Mouse (Mus musculus) kidney, adult 2 months (tissue): ENCODE data around the gene Tex44. TPM values are rescaled to one million over a fixed set of nuclear protein-coding genes. Genes with fewer than 3 reads are reported as not detected.
A peak's percentile ranks its signal among the peaks of the same experiment; 100 is the strongest.

Experiments
- DNase-seq: peaks from one replicate; pipeline ENCODE4 v3.0.0; 2021
- H3K27ac ChIP-seq: fragments of 200-500 bp; 2 replicates; pipeline ENCODE4 v1.5.1; 2012; ENCODE audit warnings: low read depth, low read length, control low read depth, inconsistent platforms; ENCODE audit not compliant: insufficient read depth
- H3K27me3 ChIP-seq: fragments of 200-500 bp; replicated peaks from 2 replicates; pipeline ENCODE4 v1.6.1; 2012; ENCODE audit warnings: mild to moderate bottlenecking, moderate library complexity, low read length, inconsistent platforms; ENCODE audit not compliant: control insufficient read depth, insufficient read depth
- H3K36me3 ChIP-seq: fragments of 200-500 bp; 2 replicates; pipeline ENCODE4 v1.6.1; 2012; ENCODE audit warnings: mild to moderate bottlenecking, moderate library complexity, low read length, inconsistent platforms; ENCODE audit not compliant: control insufficient read depth, insufficient read depth
- H3K4me1 ChIP-seq: fragments of 200-500 bp; 2 replicates; pipeline ENCODE4 v1.6.1; 2011; ENCODE audit warnings: low read length; ENCODE audit not compliant: control insufficient read depth, insufficient read depth
- H3K4me3 ChIP-seq: fragments of 200-500 bp; 2 replicates; pipeline ENCODE4 v1.5.1; 2011; ENCODE audit warnings: mild to moderate bottlenecking, low read depth, low read length, control low read depth; ENCODE audit not compliant: insufficient read depth
- CTCF ChIP-seq: fragments of 200-500 bp; conservative IDR thresholded peaks from 2 replicates; pipeline ENCODE4 v1.5.1; 2011; ENCODE audit warnings: low read depth, mild to moderate bottlenecking, control low read depth, low read length, moderate library complexity, mixed read lengths; ENCODE audit not compliant: insufficient read depth, insufficient read length
- POLR2A ChIP-seq: fragments of 200-500 bp; IDR thresholded peaks from one replicate; pipeline ENCODE4 v1.6.1; 2011; ENCODE audit warnings: low read depth, low read length, control low read depth
- WGBS: fragments of 180-500 bp; shearing (Covaris S2); methylation state at CpG from one replicate; pipeline ENCODE4 v1.1.7; 2018; 5-methylcytosine and 5-hydroxymethylcytosine counted together
- polyA plus RNA-seq: library from polyadenylated mRNA; depleted of rRNA; stranded (reverse); fragments of >200 nt; gene quantifications from 2 replicates; pipeline ENCODE4 v1.2.3, GENCODE M21; 2012

Gene Tex44
- polyA plus RNA-seq, 1 experiment: not detected

DNA sequence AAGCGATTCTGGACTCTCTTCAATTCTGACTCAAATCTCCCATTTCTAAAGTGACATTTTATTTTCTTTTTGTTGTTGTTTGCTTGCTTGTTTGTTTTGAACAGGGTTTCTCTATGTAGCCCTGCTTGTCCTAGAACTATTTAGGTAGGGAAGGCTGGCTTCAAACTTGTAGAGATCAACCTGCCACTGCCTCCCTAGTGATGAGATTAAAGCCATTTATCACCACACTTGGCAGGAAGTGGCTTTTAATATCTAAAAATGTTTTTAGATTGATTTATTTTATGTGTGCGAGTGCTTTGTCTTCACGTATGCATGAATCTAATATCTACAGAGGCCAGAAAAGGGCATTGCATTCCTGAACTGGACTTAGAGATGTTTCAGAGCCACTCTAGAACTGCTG lies 32.9 kb upstream of the Tex44 start:
- 75% methylated on average over 3 of the region's 3 CpGs for WGBS
- Histone ChIP-seq H3K4me1 (no peaks in the 10 kb centered on the region), H3K4me3 (no peak overlapping the region), H3K27ac (no peak overlapping the region), H3K36me3 (no peaks in the 10 kb centered on the region), H3K27me3 (no peaks in the 10 kb centered on the region)
- no peak for TF ChIP-seq CTCF
- no peak for DNase-seq

GRCm38 (mm10) chr1:86394246-86394645 lies 31.9 kb upstream of the Tex44 start:
- Histone ChIP-seq H3K27me3 (no peaks in the 10 kb centered on the region), H3K27ac (no peak overlapping the region), H3K4me3 (no peak overlapping the region), H3K36me3 (no peaks in the 10 kb centered on the region), H3K4me1 (no peaks in the 10 kb centered on the region)
- DNase-seq: no peak
- WGBS: 77% methylated on average over 3 of the region's 3 CpGs
- TF ChIP-seq POLR2A (no peak), CTCF (no peak)

GRCm38 (mm10) chr1:86395897-86396296 lies 30.2 kb upstream of the Tex44 start:
- Histone ChIP-seq H3K4me1 (no peaks in the 10 kb centered on the region), H3K27me3 (no peaks in the 10 kb centered on the region), H3K27ac (no peak overlapping the region), H3K36me3 (no peaks in the 10 kb centered on the region), H3K4me3 (no peak overlapping the region)
- DNase-seq: no peak
- TF ChIP-seq POLR2A (no peak), CTCF (no peak)
- 77% methylated on average over 7 of the region's 7 CpGs for WGBS

GRCm38 (mm10) chr1:86397621-86398020 lies 28.5 kb upstream of the Tex44 start:
- H3K27ac ChIP-seq: no peak overlapping the region
- 75% methylated on average over 8 of the region's 8 CpGs for WGBS

DNA sequence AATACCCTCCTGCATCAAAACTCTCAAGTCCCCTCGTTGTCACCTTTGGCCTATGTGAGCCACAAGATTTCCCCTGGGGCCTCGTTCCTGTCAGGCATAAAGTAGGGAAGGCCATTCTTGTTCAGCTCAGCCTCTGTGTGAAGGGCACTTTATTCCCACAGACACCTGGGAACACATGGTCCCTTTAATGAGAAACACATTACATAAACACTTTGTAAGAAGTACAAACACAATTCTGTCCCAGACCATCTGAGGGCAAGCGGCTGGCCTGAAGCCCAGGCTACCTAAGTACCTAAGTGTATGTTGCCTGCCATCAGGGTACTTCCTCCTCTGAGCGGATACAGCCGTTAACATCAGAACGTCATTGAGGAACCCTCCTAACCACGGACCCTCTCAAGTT lies 27.9 kb upstream of the Tex44 start:
- Histone ChIP-seq H3K27ac (no peak overlapping the region), H3K27me3 (no peaks in the 10 kb centered on the region), H3K4me3 (no peak overlapping the region), H3K4me1 (no peaks in the 10 kb centered on the region), H3K36me3 (no peaks in the 10 kb centered on the region)
- 53% methylated on average over 7 of the region's 7 CpGs for WGBS
- DNase-seq: no peak
- TF ChIP-seq CTCF: no peak
- TF ChIP-seq POLR2A: no peak

More at GRCm38 (mm10) chr1:86397621-86398020, 28.5 kb upstream of the Tex44 start:
- no peaks in the 10 kb centered on the region for H3K36me3 ChIP-seq
- H3K27me3 ChIP-seq: no peaks in the 10 kb centered on the region
- H3K4me1 ChIP-seq: no peaks in the 10 kb centered on the region
- DNase-seq: no peak
- TF ChIP-seq POLR2A (no peak), CTCF (no peak)
- no peak overlapping the region for H3K4me3 ChIP-seq

DNA sequence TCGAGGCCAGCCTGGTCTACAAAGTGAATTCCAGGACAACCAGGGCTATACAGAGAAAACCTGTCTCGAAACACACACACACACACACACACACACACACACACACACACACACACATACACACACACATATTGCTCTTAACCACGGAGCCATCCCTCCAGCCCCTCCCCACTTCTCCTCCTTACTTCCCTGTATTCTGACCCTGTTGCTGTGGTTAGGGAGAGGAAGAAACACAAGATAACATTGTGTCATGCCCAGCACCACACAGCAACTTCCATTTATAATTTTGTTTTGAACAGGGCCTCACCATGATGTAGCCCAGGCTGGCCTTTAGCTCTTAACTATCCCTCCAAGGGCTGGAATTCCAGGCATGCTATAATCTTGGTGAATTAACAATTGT lies 26.8 kb upstream of the Tex44 start:
- TF ChIP-seq POLR2A: no peak
- TF ChIP-seq CTCF: no peak
- 77% methylated on average over 3 of the region's 3 CpGs for WGBS

DNA sequence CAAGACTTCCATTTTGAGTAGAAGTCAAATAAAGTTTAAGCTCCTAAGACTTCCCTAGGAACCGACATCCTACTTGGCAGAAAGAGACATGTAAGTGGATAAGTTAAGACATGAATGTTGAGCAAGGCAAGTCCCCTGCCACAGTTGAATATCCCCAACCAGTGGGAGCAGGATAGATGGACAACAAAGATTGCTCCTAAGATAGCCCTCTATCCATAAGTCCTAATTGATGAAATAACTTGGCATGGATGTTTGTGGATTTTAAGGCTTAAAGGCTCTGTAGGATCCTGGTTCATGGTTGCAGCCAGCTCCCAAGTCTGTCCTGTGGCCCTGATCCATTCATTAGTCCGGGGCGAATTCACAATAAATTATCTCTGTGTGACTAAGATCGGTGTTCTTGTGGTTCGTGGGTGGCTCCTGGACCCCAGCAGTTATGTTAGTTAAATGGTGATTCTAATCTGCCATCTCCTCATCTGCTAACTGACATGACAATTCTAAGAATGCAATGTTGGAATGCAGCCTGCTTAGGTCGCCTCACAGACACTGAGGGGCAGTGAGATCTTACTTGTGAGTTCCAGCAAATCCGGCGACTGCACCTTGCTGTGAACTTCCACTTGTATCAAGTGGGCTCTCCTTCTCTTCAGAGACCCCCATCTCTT lies 25.9 kb upstream of the Tex44 start:
- TF ChIP-seq POLR2A (no peak), CTCF (no peak)
- H3K36me3 ChIP-seq: no peaks in the 10 kb centered on the region
- H3K4me3 ChIP-seq: no peak overlapping the region
- H3K27ac ChIP-seq: no peak overlapping the region
- no peaks in the 10 kb centered on the region for H3K27me3 ChIP-seq
- no peak for DNase-seq
- H3K4me1 ChIP-seq: no peaks in the 10 kb centered on the region
- 69% methylated on average over 8 of the region's 8 CpGs for WGBS

More for the DNA sequence above, 26.8 kb upstream of the Tex44 start:
- no peaks in the 10 kb centered on the region for H3K4me1 ChIP-seq
- no peaks in the 10 kb centered on the region for H3K36me3 ChIP-seq
- DNase-seq: no peak
- no peak overlapping the region for H3K4me3 ChIP-seq
- no peak overlapping the region for H3K27ac ChIP-seq
- H3K27me3 ChIP-seq: no peaks in the 10 kb centered on the region

- Histone ChIP-seq H3K27me3 (no peaks in the 10 kb centered on the region), H3K36me3 (no peaks in the 10 kb centered on the region), H3K27ac (no peak overlapping the region), H3K4me1 (no peaks in the 10 kb centered on the region), H3K4me3 (no peak overlapping the region)
- DNase-seq: no peak
- 61% methylated on average over 5 of the region's 5 CpGs for WGBS
- no peak for TF ChIP-seq POLR2A
- peak; percentile 60 for TF ChIP-seq CTCF
Measured at GRCm38 (mm10) chr1:86404834-86405233, 21.3 kb upstream of the Tex44 start.
